Mouse (Mus musculus) midbrain, embryonic 15.5 days (tissue): Measurements from ENCODE around the gene Gm21958. TPM values are rescaled to one million over a fixed set of nuclear protein-coding genes. Genes with fewer than 3 reads are reported as not detected.
"Not testable (repeated sequence)": the region's sequence is repeated elsewhere in the genome, so short reads cannot be mapped to it uniquely, and the experiment has no call there.

Experiments
- ATAC-seq: fragments of 200-750 bp; cut with Nextera tagmentation; replicated peaks from 2 replicates; pipeline ENCODE4 v1.8.0; 2017; ENCODE audit warnings: moderate TSS enrichment
- H3K27ac ChIP-seq: fragments of 300-500 bp; sonication (generic); 2 replicates; pipeline ENCODE4 v1.5.1; 2015; ENCODE audit warnings: mild to moderate bottlenecking, inconsistent platforms
- H3K27me3 ChIP-seq: fragments of 300-500 bp; sonication (generic); replicated peaks from 2 replicates; pipeline ENCODE4 v1.6.1; 2015; ENCODE audit warnings: inconsistent platforms
- H3K36me3 ChIP-seq: fragments of 300-500 bp; sonication (generic); replicated peaks from 2 replicates; pipeline ENCODE4 v1.6.1; 2015; ENCODE audit warnings: inconsistent platforms
- H3K4me1 ChIP-seq: fragments of 300-500 bp; sonication (generic); 2 replicates; pipeline ENCODE4 v1.6.1; 2015; ENCODE audit warnings: inconsistent platforms
- H3K4me2 ChIP-seq: fragments of 300-500 bp; sonication (generic); 2 replicates; pipeline ENCODE4 v1.6.1; 2015; ENCODE audit warnings: inconsistent platforms, mild to moderate bottlenecking, moderate library complexity
- H3K4me3 ChIP-seq: fragments of 300-500 bp; sonication (generic); 2 replicates; pipeline ENCODE4 v1.5.1; 2015; ENCODE audit warnings: mild to moderate bottlenecking, inconsistent platforms
- H3K9ac ChIP-seq: fragments of 300-500 bp; sonication (generic); 2 replicates; pipeline ENCODE4 v1.6.1; 2015; ENCODE audit warnings: mild to moderate bottlenecking, inconsistent platforms
- H3K9me3 ChIP-seq: fragments of 300-500 bp; sonication (generic); 2 replicates; pipeline ENCODE4 v1.6.1; 2016; ENCODE audit warnings: inconsistent platforms
- WGBS: fragments of 180-500 bp; shearing (Covaris S2); methylation state at CpG from one replicate; pipeline ENCODE4 v1.1.7; 2015; ENCODE audit warnings: mixed read lengths; 5-methylcytosine and 5-hydroxymethylcytosine counted together
- polyA plus RNA-seq: library from polyadenylated mRNA; unstranded; fragments of >200 nt; fragmentation: Nextera tagmentation; extraction: Ambion mirVana; gene quantifications from 2 replicates; pipeline ENCODE4 v1.2.1, GENCODE M21; 2015

Gm21958 gene
- polyA plus RNA-seq, 1 experiment from 2014 or later = not detected

DNA sequence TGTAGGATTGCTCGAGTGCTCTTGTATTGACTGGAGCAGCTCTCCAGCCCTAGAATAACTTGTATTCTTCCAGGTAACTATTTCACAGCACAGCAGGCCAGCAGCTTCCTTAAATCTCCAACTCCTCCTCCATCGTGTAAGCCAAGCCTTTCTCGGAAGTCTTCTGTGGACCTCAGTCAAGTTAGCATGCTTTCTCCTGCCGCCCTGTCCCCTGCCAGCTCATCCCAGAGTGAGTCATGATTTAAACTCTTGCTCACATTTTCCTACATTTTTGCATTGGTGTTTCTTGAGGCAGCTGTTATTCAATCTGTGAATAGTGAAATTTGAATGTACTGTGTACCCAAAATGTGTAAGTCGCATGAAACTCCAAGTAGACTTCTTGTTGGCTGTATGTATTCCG lies 1.3 kb upstream of the Gm21958 start:
- 93% methylated on average over 6 of the region's 6 CpGs for WGBS
- H3K4me3 ChIP-seq = no peak overlapping the region
- H3K9ac ChIP-seq = no peak overlapping the region
- no peak for ATAC-seq
- peaks cover 56% of the 10 kb centered on the region for H3K36me3 ChIP-seq
- H3K4me1 ChIP-seq = no peaks in the 10 kb centered on the region
- H3K4me2 ChIP-seq = no peak overlapping the region
- H3K27ac ChIP-seq = no peak overlapping the region
- no peaks in the 10 kb centered on the region for H3K27me3 ChIP-seq
- no peaks in the 10 kb centered on the region for H3K9me3 ChIP-seq

DNA sequence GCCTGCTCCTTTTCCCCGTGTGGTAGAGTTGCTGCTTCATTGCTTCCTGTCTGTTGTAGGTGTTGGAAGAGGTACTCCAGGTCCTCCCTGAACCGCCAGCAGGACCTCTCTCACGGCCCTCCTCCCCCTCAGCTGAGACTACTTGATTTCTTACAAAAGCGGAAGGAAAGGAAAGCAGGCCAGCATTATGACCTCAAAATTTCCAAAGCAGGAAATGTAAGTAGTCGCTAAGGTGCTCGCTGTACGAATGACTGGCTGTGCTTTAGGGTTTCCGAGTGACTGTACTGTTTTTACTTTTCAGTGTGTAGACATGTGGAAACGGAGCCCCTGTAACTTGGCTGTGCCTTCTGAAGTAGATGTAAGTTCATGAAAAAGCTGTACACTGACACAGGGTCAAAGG lies 5.2 kb downstream of the Gm21958 start:
- Histone ChIP-seq H3K36me3 (peaks cover 57% of the 10 kb centered on the region), H3K9me3 (no peaks in the 10 kb centered on the region), H3K4me2 (no peak overlapping the region), H3K27ac (no peak overlapping the region), H3K4me1 (no peaks in the 10 kb centered on the region), H3K27me3 (no peaks in the 10 kb centered on the region), H3K4me3 (no peak overlapping the region), H3K9ac (no peak overlapping the region)
- no peak for ATAC-seq
- 93% methylated on average over 9 of the region's 9 CpGs for WGBS

DNA sequence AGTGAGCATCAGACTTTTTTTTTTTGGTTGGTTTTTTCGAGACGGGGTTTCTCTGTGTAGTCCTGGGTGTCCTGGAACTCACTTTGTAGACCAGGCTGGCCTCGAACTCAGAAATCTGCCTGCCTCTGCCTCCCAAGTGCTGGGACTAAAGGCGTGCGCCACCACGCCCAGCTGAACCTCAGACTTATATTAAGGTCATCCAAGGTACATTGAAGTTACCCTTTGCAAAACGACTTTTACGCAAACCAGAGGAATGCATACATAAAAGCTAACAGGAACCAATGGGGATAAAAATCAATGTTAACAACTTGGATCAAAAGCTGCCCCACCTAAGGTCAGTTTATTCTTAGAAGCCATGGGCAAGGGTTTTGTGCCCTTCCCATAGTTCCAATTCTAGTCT lies 10.0 kb downstream of the Gm21958 start:
- not testable (repeated sequence) for H3K27ac ChIP-seq, H3K27me3 ChIP-seq, H3K9ac ChIP-seq, H3K4me1 ChIP-seq, H3K4me3 ChIP-seq, H3K4me2 ChIP-seq, H3K9me3 ChIP-seq, ATAC-seq
- WGBS = 97% methylated on average over 8 of the region's 8 CpGs
- H3K36me3 ChIP-seq = peaks cover 43% of the 10 kb centered on the region

DNA sequence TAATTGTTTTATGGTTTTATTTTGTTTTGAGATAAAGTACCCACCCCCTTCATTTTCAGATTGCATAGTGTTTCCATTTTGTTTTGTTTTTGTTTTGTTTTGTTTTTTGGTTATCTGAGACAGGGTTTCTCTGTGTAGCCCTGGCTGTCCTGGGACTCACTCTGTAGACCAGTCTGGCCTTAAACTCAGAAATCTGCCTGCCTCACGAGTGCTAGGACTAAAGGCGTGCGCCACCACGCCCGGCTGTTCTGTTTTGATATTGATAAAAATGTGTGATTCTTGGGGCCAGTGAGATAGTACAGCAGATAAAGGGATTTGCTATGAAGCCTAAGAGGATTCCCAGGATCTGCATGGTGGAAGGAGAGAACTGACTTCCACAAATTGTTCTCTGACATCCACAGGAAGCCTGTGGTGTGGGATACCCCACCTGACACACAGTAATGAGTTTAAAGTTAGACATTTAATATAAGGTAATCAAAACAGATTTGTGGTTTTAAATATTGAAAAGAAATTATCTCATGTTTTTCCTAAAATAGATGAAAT lies 14.3 kb downstream of the Gm21958 start:
- Histone ChIP-seq H3K27me3 (no peaks in the 10 kb centered on the region), H3K9ac (no peak overlapping the region), H3K4me2 (no peak overlapping the region), H3K4me3 (no peak overlapping the region), H3K36me3 (peaks cover 31% of the 10 kb centered on the region; the same call in 1 of the 2 replicates), H3K4me1 (no peaks in the 10 kb centered on the region), H3K27ac (no peak overlapping the region), H3K9me3 (no peaks in the 10 kb centered on the region)
- no peak for ATAC-seq
- WGBS = 89% methylated on average over 5 of the region's 5 CpGs

DNA sequence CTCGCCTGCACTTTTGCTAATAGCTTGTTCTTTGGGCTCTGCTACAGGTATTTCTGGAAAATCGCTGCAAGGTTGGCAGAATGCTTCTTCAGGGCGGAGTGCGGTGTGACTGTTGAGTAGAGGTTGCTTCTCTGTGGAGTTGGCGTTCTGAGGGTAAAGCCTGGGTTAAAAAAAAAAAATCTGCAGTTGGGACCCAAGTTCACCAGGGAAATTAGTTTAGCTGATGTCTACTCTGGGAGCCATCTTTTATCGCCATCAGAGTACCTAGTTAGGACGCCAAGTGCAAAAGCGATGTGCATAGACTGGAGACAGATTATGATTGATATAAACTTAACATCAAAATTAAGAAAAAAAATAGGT lies 21.1 kb downstream of the Gm21958 start:
- peaks cover 7% of the 10 kb centered on the region for H3K4me1 ChIP-seq
- ATAC-seq = no peak
- WGBS = 0% methylated on average over 8 of the region's 8 CpGs

DNA sequence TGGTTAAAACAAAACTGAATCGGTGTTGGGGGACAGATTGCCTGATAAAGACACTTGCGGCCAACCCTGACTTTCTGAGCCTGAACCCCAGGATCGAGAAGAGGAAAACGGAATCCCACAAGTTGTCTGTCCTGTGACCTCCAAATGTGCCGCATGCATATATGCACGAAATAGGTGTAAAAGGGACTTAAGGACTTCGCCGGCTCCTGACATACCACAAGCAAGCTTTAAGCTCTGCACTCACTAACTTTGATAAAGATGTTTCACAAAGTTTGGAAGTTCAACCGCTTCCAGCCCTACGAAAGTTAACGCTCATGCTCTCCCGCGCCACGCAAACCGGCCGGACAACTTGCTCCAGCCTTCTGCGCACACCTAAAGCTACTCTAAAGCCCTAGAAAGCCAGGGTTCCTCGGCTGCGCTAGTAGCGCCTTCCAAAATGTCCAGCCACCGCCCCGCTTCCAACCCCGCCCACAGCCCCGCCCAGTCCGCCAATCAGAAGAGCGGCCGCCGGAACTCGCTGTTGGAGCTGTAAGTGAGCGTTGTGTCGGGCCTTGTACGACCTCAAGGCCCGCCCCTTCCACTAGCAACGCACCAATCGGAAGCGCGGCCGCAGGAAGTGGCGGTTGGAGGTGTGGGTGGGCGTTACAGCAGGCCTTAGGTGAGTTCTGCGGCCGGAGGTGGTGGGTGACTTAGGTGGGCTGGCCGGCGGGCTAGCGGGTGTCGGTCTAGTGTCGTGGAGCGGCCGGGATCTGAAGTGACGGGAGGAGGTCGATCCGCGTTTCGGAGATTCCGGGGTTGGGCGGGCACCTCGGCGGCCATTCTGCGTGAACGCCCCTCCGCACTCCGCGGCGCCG lies 21.7 kb downstream of the Gm21958 start, which contains the start of gene Supt20:
Gene Supt20 (plus strand): TSS at position 606 of the 854 bp plus-strand sequence.
- Histone ChIP-seq H3K27ac (peak within 1 kb of the TSS; percentile 80), H3K9me3 (no peaks in the 10 kb centered on the region), H3K4me2 (peak within 1 kb of the TSS; percentile 86), H3K27me3 (no peaks in the 10 kb centered on the region), H3K36me3 (peaks cover 7% of the 10 kb centered on the region; the same call in 1 of the 2 replicates), H3K9ac (peak within 1 kb of the TSS; percentile 60), H3K4me1 (peaks cover 7% of the 10 kb centered on the region), H3K4me3 (peak within 1 kb of the TSS; percentile 79)
- ATAC-seq = peak; percentile 99
- 2% methylated on average over 65 of the region's 65 CpGs for WGBS

More for the DNA sequence above, 21.1 kb downstream of the Gm21958 start:
- H3K27me3 ChIP-seq = no peaks in the 10 kb centered on the region
- peak overlapping the region; percentile 86 for H3K4me2 ChIP-seq
- peak overlapping the region; percentile 79 for H3K4me3 ChIP-seq
- H3K9ac ChIP-seq = peak overlapping the region; percentile 60
- H3K9me3 ChIP-seq = no peaks in the 10 kb centered on the region
- H3K27ac ChIP-seq = peak overlapping the region; percentile 80
- H3K36me3 ChIP-seq = peaks cover 7% of the 10 kb centered on the region; the same call in 1 of the 2 replicates

DNA sequence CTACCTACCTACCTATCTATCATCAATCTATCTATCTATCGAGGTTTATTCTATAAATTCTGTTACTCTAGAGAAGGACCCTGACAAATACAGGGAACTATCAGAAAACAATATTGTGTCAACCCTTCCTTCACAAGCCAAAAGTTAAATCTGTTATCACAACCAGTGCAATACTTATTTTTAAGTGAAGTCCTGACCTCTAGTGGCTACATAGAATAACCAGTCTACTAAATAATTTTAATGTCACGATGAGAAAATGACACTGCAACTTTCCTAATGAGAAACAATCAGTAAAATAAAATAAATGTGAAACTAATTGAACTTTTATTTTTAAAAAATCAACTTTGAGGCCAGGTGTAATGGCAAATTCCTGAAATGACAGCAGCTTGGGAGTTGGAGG lies 25.1 kb downstream of the Gm21958 start:
- H3K4me1 ChIP-seq = peaks cover 4% of the 10 kb centered on the region; the same call in 1 of the 2 replicates
- no peak overlapping the region for H3K4me2 ChIP-seq
- H3K9me3 ChIP-seq = no peaks in the 10 kb centered on the region
- H3K27me3 ChIP-seq = no peaks in the 10 kb centered on the region
- H3K4me3 ChIP-seq = no peak overlapping the region
- no peak for ATAC-seq
- no peaks in the 10 kb centered on the region for H3K36me3 ChIP-seq
- H3K9ac ChIP-seq = no peak overlapping the region
- no peak overlapping the region for H3K27ac ChIP-seq
- WGBS = 54% methylated on average over 2 of the region's 2 CpGs

DNA sequence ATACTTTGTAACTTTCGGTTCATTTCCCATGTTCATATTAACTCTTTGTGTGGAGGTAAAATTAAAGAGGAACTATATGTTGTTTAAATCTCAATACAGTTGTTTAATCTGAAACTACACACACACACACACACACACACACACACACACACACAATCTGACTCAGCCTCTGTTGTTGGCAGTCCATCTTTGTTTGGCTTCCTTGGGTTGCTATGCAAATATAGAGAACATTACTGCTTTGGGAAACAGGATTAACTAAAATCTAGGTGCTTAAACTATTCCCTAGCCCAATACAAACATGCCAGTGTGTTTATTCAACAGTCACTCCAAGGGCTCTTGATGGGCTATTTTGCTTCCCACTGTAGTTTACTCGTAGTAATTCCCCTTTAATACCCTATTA lies 26.9 kb downstream of the Gm21958 start:
- no peak overlapping the region for H3K9ac ChIP-seq
- ATAC-seq = no peak
- H3K4me2 ChIP-seq = no peak overlapping the region
- no peak overlapping the region for H3K27ac ChIP-seq
- no peak overlapping the region for H3K4me3 ChIP-seq
- no peaks in the 10 kb centered on the region for H3K27me3 ChIP-seq
- no peaks in the 10 kb centered on the region for H3K9me3 ChIP-seq
- peaks cover 3% of the 10 kb centered on the region; the same call in 1 of the 2 replicates for H3K4me1 ChIP-seq
- H3K36me3 ChIP-seq = no peaks in the 10 kb centered on the region
- whole genome bisulfite sequencing = 62% methylated on average over 2 of the region's 2 CpGs

DNA sequence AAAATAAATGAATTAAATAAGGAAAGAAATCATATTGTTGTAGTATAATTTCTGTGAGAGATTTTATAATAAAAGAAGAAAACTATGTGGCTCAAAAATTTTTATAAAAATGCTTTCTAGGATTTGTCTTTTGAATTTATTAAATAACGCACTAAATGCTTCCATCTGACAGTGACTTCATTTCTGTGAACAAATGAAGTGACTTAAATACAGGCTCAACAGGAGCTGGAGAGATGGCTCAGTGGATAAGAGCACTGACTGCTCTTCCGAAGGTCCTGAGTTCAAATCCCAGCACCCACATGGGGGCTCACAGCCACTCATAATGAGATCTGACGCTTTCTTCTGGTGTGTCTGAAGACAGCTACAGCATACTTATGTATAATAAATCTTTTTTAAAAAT lies 29.0 kb downstream of the Gm21958 start:
- Histone ChIP-seq H3K9me3 (no peaks in the 10 kb centered on the region), H3K4me3 (no peak overlapping the region), H3K27me3 (no peaks in the 10 kb centered on the region), H3K27ac (no peak overlapping the region), H3K9ac (no peak overlapping the region), H3K4me1 (no peaks in the 10 kb centered on the region), H3K36me3 (no peaks in the 10 kb centered on the region), H3K4me2 (no peak overlapping the region)
- no peak for ATAC-seq
- WGBS = 93% methylated on average over 3 of the region's 3 CpGs

DNA sequence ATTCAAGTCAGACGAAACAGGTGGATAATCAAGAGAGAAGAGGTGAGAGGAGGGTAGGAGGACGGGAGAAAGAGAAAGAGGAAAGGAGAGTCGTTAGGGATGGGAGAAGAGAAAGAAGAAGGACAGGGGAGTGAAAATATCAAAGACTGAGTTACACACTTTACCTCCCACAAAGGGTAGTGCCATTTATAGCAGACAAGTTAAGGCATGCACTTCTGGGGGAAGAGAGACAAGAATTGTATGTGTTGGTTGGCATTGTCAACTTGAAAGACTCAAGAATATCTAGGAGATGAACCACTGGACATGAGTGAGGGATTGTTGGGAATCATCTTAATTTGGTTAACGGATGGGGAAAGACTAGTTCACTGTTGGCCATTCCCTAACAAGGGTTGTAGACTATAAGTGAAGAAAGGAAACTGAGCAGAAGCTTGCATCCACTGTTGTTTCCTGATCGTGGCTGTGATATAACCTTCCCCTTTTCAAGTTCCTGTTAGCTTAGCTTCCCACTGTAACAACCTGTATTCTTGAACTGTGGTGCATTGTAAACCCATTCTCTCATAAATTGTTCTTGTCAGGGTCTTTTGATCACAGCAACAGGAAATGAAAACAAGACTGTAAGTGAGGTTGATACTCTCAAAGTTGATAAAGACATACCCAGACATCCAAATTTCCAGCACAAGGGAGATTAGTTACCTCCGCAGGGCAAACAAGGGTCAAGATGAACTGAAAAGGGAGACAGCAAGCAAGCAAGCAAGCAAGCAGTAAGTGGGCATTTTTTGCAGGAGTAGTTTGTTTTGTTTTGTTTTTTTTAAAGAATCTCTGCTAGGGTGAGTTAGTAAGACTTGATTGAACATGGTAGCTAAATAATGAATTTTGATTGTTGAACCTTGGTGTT lies 32.6 kb downstream of the Gm21958 start:
- ATAC-seq = no peak
- Histone ChIP-seq H3K4me1 (no peaks in the 10 kb centered on the region), H3K36me3 (no peaks in the 10 kb centered on the region), H3K9ac (no peak overlapping the region), H3K4me2 (no peak overlapping the region), H3K9me3 (no peaks in the 10 kb centered on the region), H3K27ac (no peak overlapping the region), H3K27me3 (no peaks in the 10 kb centered on the region), H3K4me3 (no peak overlapping the region)
- WGBS = 73% methylated on average over 6 of the region's 6 CpGs

DNA sequence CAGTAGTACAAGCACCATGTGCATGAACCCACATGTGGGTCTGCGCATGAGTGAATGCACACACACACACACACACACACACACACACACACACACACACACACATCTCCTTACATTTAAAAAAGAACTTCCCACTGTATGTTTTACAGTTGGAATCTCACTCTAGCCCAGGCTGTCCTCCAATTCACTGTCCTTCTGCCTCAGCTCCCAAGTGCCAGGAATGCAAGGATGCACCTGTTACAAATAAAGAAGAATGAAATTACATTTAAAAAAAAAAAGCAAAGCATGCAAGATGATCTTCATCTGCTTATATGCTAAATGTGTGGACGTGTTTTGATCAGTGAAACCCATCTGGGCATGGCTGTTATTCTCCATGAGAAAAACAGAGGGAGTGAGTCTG lies 37.3 kb downstream of the Gm21958 start:
- H3K36me3 ChIP-seq = no peaks in the 10 kb centered on the region
- H3K9ac ChIP-seq = no peak overlapping the region
- no peak overlapping the region for H3K4me2 ChIP-seq
- H3K4me1 ChIP-seq = no peaks in the 10 kb centered on the region
- no peaks in the 10 kb centered on the region for H3K9me3 ChIP-seq
- no peaks in the 10 kb centered on the region for H3K27me3 ChIP-seq
- H3K4me3 ChIP-seq = no peak overlapping the region
- H3K27ac ChIP-seq = no peak overlapping the region
- no peak for ATAC-seq
- WGBS = 83% methylated on average over 2 of the region's 2 CpGs
